Mouse (Mus musculus) kidney, postnatal 14 days (tissue): ENCODE data around the gene 1700067K01Rik.
"Not testable (repeated sequence)": the region's sequence is repeated elsewhere in the genome, so short reads cannot be mapped to it uniquely, and the experiment has no call there.

Experiments
- DNase-seq: peaks from one replicate; pipeline ENCODE4 v3.0.0; 2022; ENCODE audit warnings: mixed read lengths

The 1700067K01Rik gene

DNA sequence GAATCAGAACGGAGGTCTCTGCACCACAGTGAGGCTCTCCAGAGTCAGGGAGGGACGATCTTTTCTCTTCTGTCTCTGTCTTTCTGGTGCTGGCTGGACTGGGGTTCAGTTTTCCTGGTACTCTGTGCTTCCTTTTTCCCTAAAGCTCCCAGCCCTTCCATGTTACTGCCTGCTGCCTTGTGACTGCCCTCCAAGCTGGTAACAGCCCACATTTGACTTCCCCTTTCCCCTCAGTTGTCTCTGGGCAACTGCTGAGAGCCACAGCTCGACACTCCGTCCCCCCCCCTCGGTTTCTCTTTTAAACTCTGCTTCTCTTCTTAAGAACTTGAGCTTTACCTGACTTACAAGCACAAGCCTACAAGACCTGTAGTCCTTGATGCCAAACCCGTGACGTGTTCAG is 12.1 kb upstream of the 1700067K01Rik start:
- no peak for DNase-seq

DNA sequence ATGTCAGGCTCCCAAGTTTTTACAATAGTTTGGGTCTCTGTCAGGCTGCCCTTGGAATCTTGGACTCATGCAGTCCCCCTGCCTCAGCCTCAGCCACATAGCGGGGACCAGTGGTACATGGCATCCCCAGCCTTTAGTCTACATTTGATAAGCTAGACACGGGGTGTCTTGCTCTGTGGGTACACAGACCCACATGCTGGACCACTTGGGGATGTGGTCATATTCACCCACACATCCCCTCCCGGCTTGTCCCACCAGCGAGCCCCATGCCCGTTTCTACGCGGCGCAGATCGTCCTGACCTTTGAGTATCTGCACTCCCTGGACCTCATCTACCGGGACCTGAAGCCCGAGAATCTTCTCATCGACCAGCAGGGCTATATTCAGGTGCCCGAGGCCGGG is 11.1 kb upstream of the 1700067K01Rik start:
- no peak for DNase-seq

DNA sequence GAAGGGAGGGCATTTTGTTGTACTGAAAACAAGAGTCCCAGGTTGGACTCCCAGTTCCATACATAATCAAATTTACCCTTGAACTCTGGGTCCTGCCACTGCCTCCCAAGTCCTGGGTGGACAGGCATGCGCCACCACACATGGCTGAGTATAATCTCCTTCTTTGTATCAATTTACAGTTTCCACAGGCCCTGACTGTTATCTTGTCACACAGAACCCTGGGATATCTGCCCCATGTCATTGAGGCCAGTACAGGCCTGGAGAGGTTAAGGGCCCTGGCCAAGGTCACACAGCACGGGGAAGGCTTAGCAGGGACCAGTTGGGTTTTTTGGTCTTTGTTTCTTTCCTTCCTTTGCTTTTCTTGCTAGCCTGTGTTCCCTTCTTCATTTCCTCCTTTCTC is 8.8 kb upstream of the 1700067K01Rik start:
- DNase-seq = no peak

DNA sequence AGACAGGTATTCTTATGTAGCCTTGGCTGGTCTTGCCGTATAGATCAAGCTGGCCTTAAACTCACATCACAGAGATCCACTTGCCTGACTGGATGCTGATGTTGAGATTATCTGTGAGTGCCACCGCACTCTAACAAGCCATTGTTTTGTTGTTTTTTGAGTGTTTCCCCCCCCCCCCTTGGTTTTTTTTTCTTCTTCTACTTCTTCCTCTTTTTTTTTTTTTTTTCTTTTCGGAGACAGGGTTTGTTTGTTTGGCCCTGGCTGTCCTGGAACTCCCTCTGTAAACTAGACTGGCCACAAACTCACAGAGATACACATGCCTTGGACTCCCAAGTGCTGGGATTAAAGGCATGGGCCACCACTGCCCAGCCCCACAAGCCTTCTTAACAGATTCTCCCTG is 7.3 kb upstream of the 1700067K01Rik start:
- DNase-seq = no peak

DNA sequence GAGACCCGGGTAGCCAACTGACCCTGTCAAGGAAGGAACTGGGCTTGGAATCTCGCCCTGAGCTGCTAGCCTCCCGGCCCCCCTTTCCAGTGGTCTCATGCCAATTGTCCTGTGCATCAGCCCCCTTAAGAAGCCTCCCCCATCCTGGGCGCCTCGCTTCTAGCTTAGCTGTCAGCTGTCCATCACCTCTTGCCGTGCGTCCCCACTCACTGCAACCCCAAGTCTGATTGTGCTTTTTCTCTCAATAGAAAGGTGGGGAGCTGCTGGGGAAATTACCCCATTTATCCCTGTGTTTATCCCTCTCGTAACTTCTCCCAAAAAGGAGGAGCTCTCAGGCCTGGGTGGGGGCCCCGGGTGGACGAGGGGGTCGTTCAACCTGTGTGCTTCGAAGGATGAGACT is 5.3 kb upstream of the 1700067K01Rik start:
- no peak for DNase-seq

DNA sequence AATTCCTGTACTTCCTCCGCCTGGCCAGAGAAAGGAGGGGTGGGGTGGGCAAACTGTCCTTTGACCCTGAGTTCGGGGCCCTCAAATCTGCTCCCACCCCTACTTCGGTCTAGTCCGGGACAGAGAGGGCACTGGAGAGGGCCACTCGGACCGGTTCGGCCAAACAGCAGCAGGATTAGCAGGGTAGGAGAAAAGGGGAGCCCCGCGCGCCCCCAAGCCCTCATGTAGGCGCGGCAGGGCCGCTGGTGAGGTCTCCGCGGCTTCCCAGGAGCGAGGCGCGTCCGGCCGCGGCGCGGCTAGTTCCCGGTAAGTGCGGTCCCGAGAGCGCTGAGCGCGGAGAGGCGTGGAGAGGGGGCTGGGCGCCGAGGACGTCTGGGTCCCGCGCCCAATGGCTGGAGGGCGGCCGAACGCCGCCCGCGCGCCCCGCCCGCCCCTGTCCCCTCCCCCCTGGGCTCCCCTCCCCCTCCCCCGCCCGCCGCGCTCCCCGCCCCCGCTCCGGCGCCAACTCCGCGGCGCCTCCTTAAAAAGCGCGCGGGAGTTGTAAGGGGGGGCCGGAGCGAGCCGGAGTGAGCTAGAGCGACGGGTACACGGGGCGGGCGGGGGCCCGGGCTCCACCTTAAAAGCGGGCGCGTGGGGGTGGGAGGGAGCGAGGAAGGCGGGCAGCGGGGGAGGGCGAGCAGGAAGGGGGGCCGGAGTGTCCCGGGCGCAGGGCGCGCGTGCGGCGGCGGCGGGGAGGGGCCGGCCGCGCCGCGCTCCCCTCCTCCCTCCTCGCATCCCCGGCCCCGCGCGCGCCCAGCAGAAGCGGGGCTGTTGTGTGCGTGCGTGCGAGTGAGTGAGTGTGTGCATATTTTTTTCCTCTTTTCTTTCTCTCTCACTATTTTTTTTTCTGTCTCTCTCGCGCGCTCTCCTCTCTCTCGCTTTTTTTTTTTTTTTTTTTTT is 4.5 kb upstream of the 1700067K01Rik start:
- DNase-seq = peak; percentile 95

DNA sequence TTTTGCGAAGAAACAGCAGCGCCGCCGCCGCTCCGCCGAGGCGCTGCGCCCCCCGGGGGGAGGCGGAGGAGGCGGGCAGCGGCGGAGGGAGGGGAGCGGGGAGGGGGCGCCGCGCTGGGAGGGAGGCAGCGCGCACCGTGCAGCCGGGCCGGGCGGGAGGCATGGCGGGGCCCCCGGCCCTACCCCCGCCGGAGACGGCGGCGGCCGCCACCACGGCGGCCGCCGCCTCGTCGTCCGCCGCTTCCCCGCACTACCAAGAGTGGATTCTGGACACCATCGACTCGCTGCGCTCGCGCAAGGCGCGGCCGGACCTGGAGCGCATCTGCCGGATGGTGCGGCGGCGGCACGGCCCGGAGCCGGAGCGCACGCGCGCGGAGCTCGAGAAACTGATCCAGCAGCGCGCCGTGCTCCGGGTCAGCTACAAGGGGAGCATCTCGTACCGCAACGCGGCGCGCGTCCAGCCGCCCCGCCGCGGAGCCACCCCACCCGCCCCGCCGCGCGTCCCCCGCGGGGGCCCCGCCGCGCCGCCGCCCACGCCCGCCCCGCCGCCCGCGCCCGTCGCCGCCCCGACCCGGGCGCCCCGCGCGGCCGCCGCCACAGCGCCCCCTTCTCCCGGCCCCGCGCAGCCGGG is 3.7 kb upstream of the 1700067K01Rik start, which contains the start of gene Samd1:
Gene Samd1, plus strand, starts transcription at position 162 of the 631 bp plus-strand sequence.
- peak; percentile 75 for DNase-seq

DNA sequence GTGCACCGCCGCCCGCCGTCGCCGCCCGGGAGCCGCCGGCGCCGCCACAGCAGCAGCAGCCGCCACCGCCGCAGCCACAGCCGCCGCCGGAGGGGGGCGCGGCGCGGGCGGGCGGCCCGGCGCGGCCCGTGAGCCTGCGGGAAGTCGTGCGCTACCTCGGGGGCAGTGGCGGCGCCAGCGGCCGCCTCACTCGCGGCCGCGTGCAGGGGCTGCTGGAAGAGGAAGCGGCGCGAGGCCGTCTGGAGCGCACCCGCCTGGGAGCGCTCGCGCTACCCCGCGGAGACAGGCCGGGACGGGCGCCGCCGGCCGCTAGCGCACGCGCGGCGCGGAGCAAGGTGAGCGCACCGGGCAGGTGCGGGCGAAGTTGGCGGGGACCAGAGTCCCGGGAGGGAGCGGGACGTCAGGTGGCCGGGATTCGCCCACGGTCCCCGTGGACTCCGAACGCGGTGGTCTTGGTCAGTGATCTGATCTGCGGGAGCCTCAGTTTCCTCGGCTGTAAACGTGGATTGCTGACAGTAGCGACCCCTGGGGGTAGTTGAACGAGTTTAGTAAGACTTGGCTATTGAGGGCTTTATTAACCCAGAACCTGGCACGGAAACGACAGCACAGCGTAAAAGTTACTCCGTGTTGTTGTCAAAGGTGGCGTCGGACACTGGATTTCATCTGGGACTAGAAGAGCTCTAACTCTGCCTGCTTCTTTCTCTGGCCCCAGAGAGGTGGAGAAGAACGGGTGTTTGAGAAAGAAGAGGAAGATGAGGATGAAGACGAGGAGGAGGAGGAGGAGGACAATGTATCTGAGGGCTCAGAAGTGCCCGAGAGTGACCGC is 2.9 kb upstream of the 1700067K01Rik start:
- peak; percentile 73 for DNase-seq

DNA sequence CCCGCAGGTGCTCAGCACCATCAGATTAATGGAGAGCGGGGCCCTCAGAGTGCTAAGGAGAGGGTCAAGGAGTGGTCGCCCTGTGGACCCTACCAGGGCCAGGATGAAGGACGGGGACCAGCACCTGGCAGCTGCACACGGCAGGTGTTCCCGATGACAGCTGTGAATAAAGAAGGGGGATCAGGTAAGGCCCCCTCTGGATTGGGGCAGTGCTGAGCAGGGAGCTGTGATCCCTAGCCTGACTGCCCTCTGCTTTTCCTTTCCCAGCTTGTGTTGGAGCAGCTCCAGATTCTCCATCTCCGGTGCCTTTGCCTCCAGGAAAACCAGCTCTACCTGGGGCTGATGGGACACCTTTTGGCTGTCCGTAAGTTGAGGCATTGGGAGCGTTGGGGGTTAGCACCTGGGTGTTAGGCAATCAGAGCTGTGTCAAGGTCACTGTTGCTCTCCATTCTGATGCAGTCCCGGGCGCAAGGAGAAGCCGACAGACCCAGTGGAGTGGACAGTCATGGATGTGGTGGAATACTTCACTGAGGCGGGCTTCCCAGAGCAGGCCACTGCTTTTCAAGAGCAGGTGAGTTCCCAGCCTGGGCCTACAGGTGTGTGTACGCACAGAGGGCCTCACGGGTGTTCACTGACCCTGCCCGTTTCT is 2.1 kb upstream of the 1700067K01Rik start:
- no peak for DNase-seq

DNA sequence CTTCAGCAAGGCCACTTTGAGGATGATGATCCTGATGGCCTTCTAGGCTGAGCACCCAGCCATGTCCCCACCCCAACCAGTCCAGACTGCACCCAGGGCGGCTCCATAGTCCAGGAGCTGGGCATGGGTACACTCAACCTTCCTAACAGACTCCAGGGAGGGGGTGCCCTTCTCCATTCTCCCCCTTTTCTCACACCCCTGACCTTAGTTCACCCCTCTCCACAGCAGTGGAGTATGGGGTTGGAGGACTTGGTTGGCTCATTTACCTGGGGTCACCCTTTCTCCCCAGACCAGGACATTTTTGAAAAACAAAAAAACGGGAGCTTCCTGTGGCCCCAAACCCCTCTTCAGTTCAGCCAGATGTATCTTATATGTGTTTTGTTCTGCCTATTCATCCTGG is 1.5 kb upstream of the 1700067K01Rik start:
- DNase-seq = no peak

DNA sequence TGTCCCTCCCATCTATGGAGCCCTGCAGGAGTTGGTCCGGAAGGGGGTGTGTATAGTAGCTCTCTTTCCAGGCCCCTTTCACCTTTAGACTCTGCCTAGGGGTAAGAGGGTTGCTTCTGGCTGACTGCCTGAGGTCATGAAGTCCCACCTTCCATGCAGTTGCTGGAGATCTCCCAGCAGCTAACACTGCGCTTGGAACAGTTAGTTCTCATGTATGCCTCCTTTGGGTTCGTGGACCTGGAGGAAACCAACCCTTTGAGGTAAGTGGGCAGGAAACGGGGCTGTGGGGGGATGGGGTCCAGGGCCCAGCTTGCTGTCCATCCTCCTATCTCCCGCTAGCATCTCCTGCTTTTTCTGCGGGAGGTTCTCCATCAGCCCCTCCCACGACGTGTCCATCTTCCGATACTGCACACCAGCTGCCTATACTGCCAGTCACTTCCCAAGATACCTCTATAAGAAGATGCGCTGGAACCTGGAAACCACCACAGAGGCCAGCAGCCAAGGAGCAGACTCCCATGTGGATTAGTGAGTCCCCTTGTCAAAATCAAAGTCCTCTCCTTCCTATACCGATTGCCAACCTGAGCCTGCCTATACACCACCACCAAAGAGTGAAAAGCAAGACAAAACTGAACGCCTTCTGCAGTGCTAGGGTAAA is 1.8 kb downstream of the 1700067K01Rik start:
- DNase-seq = peak; percentile 68

DNA sequence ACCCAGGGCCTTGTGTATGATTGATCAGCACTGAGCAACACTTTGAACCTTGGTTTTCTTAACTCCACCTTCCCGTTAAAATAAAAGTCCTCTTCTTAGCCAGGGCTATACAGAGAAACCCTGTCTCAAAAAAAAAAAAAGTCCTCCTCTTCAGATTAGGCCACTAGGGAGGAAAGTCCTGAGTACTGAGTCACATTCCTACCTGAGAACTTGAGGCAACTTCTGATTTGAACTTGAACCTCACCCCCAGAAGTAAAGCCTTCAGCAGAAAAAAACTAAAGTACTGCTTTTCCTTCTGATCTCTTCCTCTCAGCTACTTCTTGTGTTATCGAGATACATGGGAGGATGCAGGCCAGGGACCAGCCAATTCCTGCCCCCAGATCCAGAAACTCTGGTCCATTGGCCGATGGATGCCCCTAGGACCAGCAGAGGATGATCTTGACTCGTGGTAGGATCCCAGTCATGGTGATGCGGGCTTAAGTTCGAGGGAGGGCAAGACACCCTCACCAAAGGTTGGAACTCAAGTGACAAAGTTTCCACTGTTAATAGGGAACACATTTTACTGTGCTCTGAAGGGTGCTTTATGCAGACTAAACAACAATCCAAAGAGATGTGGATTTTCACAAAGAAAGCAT is 2.4 kb downstream of the 1700067K01Rik start:
- no peak for DNase-seq

DNA sequence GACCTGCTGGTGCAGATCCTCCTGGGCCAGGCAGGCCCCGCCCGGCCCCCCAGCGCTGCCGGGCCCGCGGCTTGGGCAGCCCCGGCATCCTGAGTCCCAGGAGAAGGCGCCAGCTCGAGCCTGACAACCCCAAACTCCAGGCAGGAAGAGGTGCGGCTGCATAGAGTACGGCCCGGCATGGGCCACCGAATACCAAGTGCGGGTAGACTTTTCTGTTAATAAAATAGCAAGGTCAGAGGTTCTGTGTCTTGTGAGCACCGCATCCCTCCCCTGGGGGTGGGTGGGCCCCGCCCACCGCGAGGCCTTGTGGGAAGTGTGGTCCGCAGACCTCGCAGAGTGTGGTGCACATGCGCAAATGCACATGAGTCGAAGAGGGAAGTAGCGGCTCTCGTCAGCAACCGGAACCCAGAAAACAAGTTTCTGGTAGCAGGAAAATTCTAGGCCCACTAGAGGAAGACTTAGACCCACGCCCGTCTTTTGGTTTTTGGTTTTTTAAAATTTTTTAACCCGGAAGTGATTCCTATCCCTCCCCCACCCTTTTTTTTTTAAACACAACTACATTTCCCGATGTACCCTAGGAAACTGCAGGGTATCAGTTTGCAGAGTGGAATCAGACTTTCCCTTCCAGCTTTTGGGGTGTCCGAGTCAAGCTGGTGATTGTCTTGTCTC is 3.4 kb downstream of the 1700067K01Rik start:
- DNase-seq = peak; percentile 97

DNA sequence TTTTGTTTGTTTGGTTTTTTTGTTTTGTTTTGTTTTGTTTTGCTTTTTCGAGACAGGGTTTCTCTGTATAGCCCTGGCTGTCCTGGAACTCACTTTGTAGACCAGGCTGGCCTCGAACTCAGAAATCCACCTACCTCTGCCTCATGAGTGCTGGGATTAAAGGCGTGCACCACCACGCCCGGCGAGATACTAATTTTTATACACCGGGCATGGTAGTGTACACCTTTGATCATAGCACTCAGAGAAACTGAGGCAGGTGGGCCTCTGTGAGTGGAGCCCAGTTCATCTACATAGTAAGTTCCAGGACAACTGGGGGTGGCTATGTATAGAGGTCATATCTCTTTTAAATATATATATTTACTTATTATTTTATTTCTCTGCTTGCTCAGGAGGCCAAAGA is 4.2 kb downstream of the 1700067K01Rik start:
- not testable (repeated sequence) for DNase-seq

DNA sequence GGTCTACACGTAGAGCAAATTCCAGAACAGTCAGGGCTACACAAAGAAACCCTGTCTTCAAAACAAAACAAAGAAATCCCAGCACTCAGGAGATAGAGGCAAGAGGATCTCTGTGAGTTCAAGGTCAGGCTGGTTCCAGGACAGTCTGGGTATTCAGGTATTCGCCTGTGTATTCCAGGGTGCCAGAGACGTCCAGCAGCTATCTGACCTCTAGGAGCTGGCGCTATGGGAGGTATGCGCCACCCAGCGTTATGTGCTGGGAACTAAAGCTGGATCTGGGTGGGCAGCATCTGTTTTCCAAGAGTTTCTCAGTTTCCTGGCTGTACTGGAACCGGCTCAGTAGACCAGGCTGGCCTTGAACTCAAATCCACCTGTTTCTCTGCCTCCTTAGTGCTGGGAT is 7.1 kb downstream of the 1700067K01Rik start:
- DNase-seq = no peak

DNA sequence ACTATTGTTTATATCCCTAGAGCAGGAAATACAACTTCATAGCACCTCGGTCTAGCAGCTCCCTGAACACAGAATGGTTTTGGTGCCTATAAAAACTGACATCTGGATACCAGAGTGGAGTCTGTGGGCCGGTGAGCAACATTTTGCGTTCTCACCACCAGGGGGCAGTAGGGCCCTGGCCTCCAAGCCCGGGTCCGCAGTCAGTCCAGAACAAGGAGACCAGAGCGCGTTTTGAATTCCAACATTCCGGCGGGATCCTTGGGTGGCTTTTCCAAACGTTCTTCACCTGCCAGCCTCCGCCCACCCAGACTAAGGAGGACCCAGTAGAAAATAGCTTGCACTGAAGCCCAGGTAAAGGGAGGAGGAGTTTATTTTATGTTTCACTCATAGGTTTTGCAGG is 8.6 kb downstream of the 1700067K01Rik start:
- peak; percentile 95 for DNase-seq

DNA sequence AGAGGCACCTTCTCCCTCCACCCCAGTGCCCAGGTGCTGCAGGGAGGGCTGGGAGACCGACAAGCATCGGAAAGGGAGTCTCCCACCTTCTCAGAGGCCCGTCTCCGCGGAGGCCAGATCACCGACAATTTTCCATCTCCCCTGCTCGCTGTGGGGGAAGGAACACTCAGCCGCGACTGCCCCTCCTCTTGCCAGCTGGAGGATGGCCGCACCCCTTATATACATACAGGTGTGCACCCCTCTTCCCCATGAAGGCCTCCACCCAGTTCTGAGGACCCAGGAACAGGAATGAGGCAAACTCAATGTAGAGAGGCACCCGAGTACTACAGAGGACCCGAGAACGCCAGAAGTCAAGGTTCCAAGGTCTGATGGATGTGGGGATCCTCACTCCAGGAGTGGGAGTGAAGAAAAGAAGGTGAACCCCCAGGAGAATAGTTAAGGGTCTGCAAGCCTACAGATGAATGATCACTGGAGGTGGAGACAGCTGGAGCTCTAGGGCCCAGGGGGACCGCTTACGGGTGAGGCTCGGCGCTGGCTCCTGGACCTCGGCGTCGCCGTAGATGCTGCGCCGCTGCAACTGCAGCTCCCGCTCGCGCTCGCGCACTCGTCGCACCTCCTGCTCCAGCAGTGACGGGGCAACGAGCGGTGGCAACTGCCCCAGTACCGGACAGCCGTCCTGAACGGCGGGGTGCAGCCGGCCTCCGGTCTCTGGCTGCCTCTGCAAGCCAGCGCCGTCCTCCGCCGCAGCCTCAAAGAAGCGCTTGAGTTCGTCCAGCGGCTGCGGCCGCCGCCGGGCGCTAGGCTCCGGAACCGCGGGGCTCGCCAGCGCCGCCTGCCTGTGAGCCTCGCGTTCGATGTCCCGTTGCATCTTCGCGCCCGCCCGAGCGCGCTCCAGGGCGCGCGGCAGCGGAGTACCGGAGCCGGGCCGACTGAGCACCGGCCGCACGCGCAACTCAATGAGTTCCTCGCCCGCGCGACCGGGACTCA is 9.6 kb downstream of the 1700067K01Rik start:
- peak; percentile 87 for DNase-seq

DNA sequence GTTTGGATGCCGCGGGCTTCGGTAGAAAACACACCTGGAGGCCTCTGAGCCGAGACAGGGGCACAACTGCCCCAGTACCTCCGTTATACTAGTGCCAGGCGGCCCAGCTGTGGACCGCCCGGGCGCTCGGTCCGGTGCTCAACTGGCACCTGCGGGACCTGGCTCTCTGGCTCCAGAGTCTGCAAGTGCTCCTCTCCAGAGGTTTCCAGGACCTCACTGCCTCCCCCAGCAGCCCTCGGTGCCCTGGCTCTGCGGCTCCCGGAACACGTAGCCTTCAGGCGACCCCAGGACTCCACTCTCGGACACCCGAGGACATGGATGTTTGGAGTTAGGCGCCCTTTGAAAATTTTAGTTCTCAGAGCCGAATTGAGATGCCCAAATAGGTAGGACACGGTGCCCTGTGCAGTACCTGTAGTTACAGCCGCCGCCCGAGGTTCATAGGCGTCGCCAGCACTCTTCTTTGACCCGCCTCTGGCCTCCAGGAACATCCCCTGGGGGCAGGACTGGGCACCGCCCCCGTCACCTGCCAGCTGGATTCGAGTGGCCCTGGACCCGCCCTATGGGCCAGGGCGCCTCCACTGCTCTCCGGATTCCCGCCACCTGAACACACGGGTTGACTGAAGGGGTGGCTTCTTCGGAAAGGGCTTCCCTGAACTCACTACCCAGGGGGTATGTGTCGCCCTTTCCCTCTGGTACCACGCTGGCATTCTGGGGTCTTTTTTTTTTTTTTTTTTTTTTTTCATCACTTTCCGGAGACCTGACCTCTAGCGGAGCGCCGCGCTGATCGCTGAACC is 10.6 kb downstream of the 1700067K01Rik start, which contains the start of gene 2210011C24Rik:
Gene 2210011C24Rik, minus strand, starts transcription at position 467 of the 794 bp plus-strand sequence.
- DNase-seq = peak; percentile 85
